Mouse (Mus musculus): ENCODE measurements around the gene Izumo2. TPM values are rescaled to one million over a fixed set of nuclear protein-coding genes. Genes with fewer than 3 reads are reported as not detected.
"Not testable (repeated sequence)": the region's sequence is repeated elsewhere in the genome, so short reads cannot be mapped to it uniquely, and the experiment has no call there.

Izumo2 gene
- total and polyA plus RNA-seq, 3 experiments: not detected

- TF ChIP-seq JUN (IDR thresholded peaks at IDR 0.05; ENCODE audit: insufficient read depth, low read depth, low read length) (peak; percentile 51), POLR2A (IDR thresholded peaks at IDR 0.05; ENCODE audit: low read depth, low read length) (peak; percentile 67; the same call in 1 of the 2 replicates), RAD21 (IDR thresholded peaks at IDR 0.05; ENCODE audit: low read depth, low read length) (no peak), SMC3 (IDR thresholded peaks at IDR 0.05; ENCODE audit: low read depth, low read length) (no peak), E2F4 (IDR thresholded peaks at IDR 0.05; ENCODE audit: insufficient replicate concordance, low read depth, low read length) (peak; percentile 59; the same call in 1 of the 2 replicates), NRF1 (IDR thresholded peaks at IDR 0.05; ENCODE audit: low read depth, low read length) (peak; percentile 87), USF2 (conservative IDR thresholded peaks at IDR 0.05; ENCODE audit: low read depth, low read length) (no peak), CTCF (conservative IDR thresholded peaks at IDR 0.05 in 1 of 2, IDR thresholded peaks at IDR 0.05 in 1 of 2; ENCODE audit: low read depth in 2 of 2, low read length in 2 of 2) (no peak), ETS1 (conservative IDR thresholded peaks at IDR 0.05; ENCODE audit: low read depth, low read length) (0 out of 2 replicates have a peak, but pooled peaks have one; percentile 12), IRF4 (IDR thresholded peaks at IDR 0.05; ENCODE audit: low read depth, low read length) (no peak; the same call in 1 of the 2 replicates)
Measured at GRCm38 (mm10) chr7:44748101-44749044, 39.8 kb downstream of the Izumo2 start, which contains the start of gene Vrk3 (continued).

DNA sequence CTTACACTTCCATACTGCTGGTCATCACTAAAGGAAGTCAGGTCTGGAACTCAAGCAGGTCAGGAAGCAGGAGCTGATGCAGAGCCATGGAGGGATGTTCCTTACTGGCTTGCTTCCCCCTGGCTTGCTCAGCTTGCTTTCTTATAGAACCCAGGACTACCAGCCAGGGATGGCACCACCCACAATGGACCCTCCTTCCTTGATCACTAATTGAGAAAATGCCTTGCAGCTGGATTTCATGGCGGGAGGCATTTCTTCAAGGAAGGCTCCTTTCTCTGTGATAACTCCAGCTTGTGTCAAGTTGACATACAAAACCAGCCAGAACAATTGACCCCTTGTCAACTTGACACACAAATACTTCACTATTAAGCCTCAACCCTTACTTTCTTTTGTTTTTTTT is 42.4 kb downstream of the Izumo2 start, which contains the start of gene Zfp473:
TSS of gene Zfp473 (minus strand) at position 101 of the 400 bp plus-strand sequence.
- Histone ChIP-seq H3K4me1 (ENCODE audit: control insufficient read depth in 1 of 2, insufficient read depth in 2 of 2) (peaks cover 3 to 11% of the 10 kb centered on the region in 2 experiments; a peak in 2 of 4 replicates), H3K36me3 (replicated peaks in 1 of 2; ENCODE audit: control insufficient read depth in 1 of 2, insufficient read depth in 1 of 2, low read length in 1 of 2) (peaks cover 32 to 48% of the 10 kb centered on the region in 2 experiments), H3K79me2 (replicated peaks; ENCODE audit: control insufficient read depth, extremely low read depth, insufficient read depth, poor library complexity, severe bottlenecking) (peaks cover 12% of the 10 kb centered on the region)
- H3K27ac ChIP-seq (ENCODE audit: insufficient read depth, low read depth); DNase-seq (ENCODE audit: extremely low read depth); H3K4me2 ChIP-seq (ENCODE audit: insufficient read depth, low read depth, poor library complexity, severe bottlenecking); H3K9ac ChIP-seq (ENCODE audit: insufficient read depth, low read depth); H3K27me3 ChIP-seq (replicated peaks); H3K9me3 ChIP-seq (replicated peaks; ENCODE audit: low read length); dilution Hi-C loops (cut with MboI; ENCODE audit: extremely low pct_ligation_motif_present, extremely low pct_unique_long_range_greater_than_20kb, low sequenced_read_pairs); H3K4me3 ChIP-seq (replicated peaks in 1 of 3; ENCODE audit: low read depth in 2 of 3, low read length in 2 of 3, poor library complexity in 1 of 3); in situ Hi-C loops (cut with MboI; ENCODE audit: low pct_ligation_motif_present, low pct_unique_long_range_greater_than_20kb, low sequenced_read_pairs): not testable (repeated sequence)

DNA sequence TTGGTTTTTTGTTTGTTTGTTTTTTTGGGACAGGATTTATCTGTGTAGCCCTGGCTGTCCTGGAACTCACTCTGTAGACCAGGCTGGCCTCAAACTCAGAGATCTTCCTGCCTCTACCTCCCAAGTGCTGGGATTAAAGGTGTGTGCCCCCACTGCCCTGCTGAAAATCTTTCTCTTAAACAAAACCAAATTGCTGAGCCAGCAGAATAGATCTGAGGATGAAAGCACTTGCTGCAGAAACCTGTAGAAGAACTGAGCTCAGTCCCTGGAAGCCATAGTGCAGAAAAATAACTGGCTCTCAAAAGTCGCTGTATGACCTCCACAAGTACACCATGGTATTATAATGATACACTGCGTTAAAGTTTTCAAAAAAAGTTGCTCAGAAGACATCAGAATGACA is 48.6 kb downstream of the Izumo2 start:
- dilution Hi-C loops (cut with MboI; ENCODE audit: extremely low pct_ligation_motif_present, extremely low pct_unique_long_range_greater_than_20kb, low sequenced_read_pairs) (no loop called here), in situ Hi-C loops (cut with MboI; ENCODE audit: low pct_ligation_motif_present, low pct_unique_long_range_greater_than_20kb, low sequenced_read_pairs) (no loop called here)
- Histone ChIP-seq H3K36me3 (replicated peaks in 1 of 2; ENCODE audit: control insufficient read depth in 1 of 2, insufficient read depth in 1 of 2, low read length in 1 of 2) (peaks cover 75 to 95% of the 10 kb centered on the region in 2 experiments), H3K9ac (ENCODE audit: insufficient read depth, low read depth) (no peak overlapping the region), H3K27ac (ENCODE audit: insufficient read depth, low read depth) (no peak overlapping the region), H3K9me3 (replicated peaks; ENCODE audit: low read length) (no peaks in the 10 kb centered on the region), H3K4me2 (ENCODE audit: insufficient read depth, low read depth, poor library complexity, severe bottlenecking) (no peak overlapping the region), H3K79me2 (replicated peaks; ENCODE audit: control insufficient read depth, extremely low read depth, insufficient read depth, poor library complexity, severe bottlenecking) (no peaks in the 10 kb centered on the region), H3K27me3 (replicated peaks) (no peaks in the 10 kb centered on the region), H3K4me1 (ENCODE audit: control insufficient read depth in 1 of 2, insufficient read depth in 2 of 2) (0 out of 4 replicates have a peak, but pooled peaks cover 0 to 2% of the 10 kb centered on the region in 2 experiments), H3K4me3 (replicated peaks in 1 of 3; ENCODE audit: low read depth in 2 of 3, low read length in 2 of 3, poor library complexity in 1 of 3) (no peak overlapping the region)
- no peak for DNase-seq (ENCODE audit: extremely low read depth)
- TF ChIP-seq MAFK (IDR thresholded peaks at IDR 0.05; ENCODE audit: insufficient replicate concordance, low read length) (peak; percentile 52; the same call in 1 of the 2 replicates), ZC3H11A (IDR thresholded peaks at IDR 0.05; ENCODE audit: low read depth, low read length) (no peak)
